Mouse (Mus musculus): ENCODE data around the gene Fa2h.
A peak's percentile ranks its signal among the peaks of the same experiment; 100 is the strongest.

The Fa2h gene

GRCm38 (mm10) chr8:111299363-111299820 is 94.2 kb downstream of the Fa2h start:
- DNase-seq, result peak; percentile 67

GRCm38 (mm10) chr8:111298011-111298410 is 95.6 kb downstream of the Fa2h start:
- no peak for DNase-seq

All from lung, postnatal 10 days (tissue).